26 mouse cellular contexts compared by ENCODE assay signal in the genomic region with DNA sequence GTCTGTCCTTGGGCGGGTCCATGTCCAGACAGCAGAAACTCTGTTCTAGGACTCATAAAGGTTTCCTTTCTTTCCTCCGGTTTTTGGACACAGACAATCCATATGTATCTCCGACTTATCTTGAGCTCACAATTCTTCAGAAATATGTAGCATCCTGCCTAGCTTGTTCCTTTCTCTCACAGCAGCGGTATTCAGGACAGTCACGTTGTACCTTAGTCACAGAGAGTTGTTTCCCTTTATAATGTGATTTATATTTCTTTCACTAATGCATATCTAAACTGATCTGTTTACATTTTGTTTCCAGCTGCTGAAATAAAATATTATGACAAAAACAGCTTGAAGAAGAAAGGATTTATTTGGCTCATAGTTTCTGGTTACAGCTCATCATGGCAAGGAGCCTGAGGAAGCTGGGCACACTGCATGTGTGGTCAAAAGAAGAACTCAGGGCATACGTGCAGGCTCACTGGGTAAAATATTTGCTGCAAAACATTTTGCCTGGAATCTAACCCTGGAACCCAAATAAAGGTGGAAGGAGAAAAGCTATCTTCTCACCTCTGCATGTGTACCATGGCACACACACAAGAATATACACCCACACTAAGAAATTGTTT.
DNase-seq lines count a peak whose midpoint lies in the region; ATAC-seq and TF ChIP-seq lines count a peak whose summit lies in the region.
"Had no signal": no experiment of that assay in that cellular context is flagged by ENCODE, and none has a peak within 500 bp of the region (broad histone marks: within the 10 kb centered on the region; RNA-seq: fewer than 3 reads in every experiment).

No protein-coding gene starts in this region.

- peak; percentile 55; the same call in 1 of the 2 replicates for ATAC-seq in lung, embryonic 15.5 days (ENCODE audit: borderline replicate concordance, extremely low read depth, low FRiP score, low TSS enrichment)
- no peak for ATAC-seq in stomach, embryonic 16.5 days (ENCODE audit: insufficient read depth, low FRiP score)
- no peak for ATAC-seq in stomach, postnatal 0 days (ENCODE audit: low FRiP score, low TSS enrichment)
- ATAC-seq: CD4-positive, CD25-positive, alpha-beta regulatory T cell, adult 4 months; forebrain, embryonic 13.5 days; forebrain, embryonic 16.5 days; hindbrain, postnatal 0 days; inflammation-experienced regulatory T-cells, adult 6 months had no signal

- DNase-seq in adrenal gland, postnatal 36 days = peak; percentile 4 to 5
- DNase-seq in adrenal gland, postnatal 10 days = no peak
- DNase-seq in lung, postnatal 10 days = no peak
- no peak for DNase-seq in stomach, postnatal 0 days (ENCODE audit: low spot score)
- DNase-seq: adrenal gland, adult 8-10 months; cerebellum, adult 11 months; cerebellum, adult 2 months; cerebellum, adult 9-11 months; cerebellum, postnatal 25 days; gastrocnemius, postnatal 10 days; gastrocnemius, postnatal 36 days; heart, adult 2 months; heart, postnatal 14 days; heart, postnatal 4 days had no signal

- H3K4me3 ChIP-seq in lung, embryonic 15.5 days = no peak overlapping the region
- no peak overlapping the region for H3K4me3 ChIP-seq in stomach, embryonic 16.5 days (replicated peaks; ENCODE audit: low read length)
- no peak overlapping the region for H3K4me3 ChIP-seq in stomach, postnatal 0 days (ENCODE audit: low read depth, low read length)
- H3K4me3 ChIP-seq: embryonic facial prominence, embryonic 13.5 days; forebrain, embryonic 10.5 days; forebrain, embryonic 13.5 days; heart, adult 2 months; heart, embryonic 10.5 days; heart, embryonic 13.5 days had no signal

- no peak overlapping the region for H3K9ac ChIP-seq in lung, embryonic 15.5 days
- H3K9ac ChIP-seq in stomach, embryonic 16.5 days (ENCODE audit: low read length) = no peak overlapping the region
- H3K9ac ChIP-seq in stomach, postnatal 0 days (ENCODE audit: low read length) = no peak overlapping the region
- H3K9ac ChIP-seq: embryonic facial prominence, embryonic 13.5 days; forebrain, embryonic 13.5 days; heart, embryonic 13.5 days; hindbrain, embryonic 14.5 days had no signal

- no peak for TF ChIP-seq EP300 in stomach, postnatal 0 days (optimal IDR thresholded peaks at IDR 0.05)

- H3K27ac ChIP-seq in lung, embryonic 15.5 days = peak overlapping the region; percentile 12; the same call in 1 of the 2 replicates
- H3K27ac ChIP-seq in stomach, embryonic 16.5 days (ENCODE audit: low read length) = peak overlapping the region; percentile 33; the same call in 1 of the 2 replicates
- H3K27ac ChIP-seq in stomach, postnatal 0 days (replicated peaks) = no peak overlapping the region
- H3K27ac ChIP-seq: embryonic facial prominence, embryonic 13.5 days; forebrain, embryonic 10.5 days; forebrain, embryonic 13.5 days; heart, adult 2 months; heart, embryonic 10.5 days; heart, embryonic 13.5 days; hindbrain, embryonic 14.5 days; hindbrain, postnatal 0 days had no signal

- H3K27me3 ChIP-seq in lung, embryonic 15.5 days = no peaks in the 10 kb centered on the region
- no peaks in the 10 kb centered on the region for H3K27me3 ChIP-seq in stomach, embryonic 16.5 days (ENCODE audit: control insufficient read depth, insufficient read depth, low read length)
- no peaks in the 10 kb centered on the region for H3K27me3 ChIP-seq in stomach, postnatal 0 days (ENCODE audit: control insufficient read depth, insufficient read depth, low read length)
- H3K27me3 ChIP-seq: embryonic facial prominence, embryonic 13.5 days; forebrain, embryonic 13.5 days; heart, embryonic 13.5 days had no signal

- no peaks in the 10 kb centered on the region for H3K36me3 ChIP-seq in lung, embryonic 15.5 days
- H3K36me3 ChIP-seq in stomach, embryonic 16.5 days (ENCODE audit: control insufficient read depth, insufficient read depth, low read length) = no peaks in the 10 kb centered on the region
- no peaks in the 10 kb centered on the region for H3K36me3 ChIP-seq in stomach, postnatal 0 days (ENCODE audit: control insufficient read depth, insufficient read depth, low read length)
- H3K36me3 ChIP-seq: embryonic facial prominence, embryonic 13.5 days; forebrain, embryonic 10.5 days; heart, embryonic 10.5 days; heart, embryonic 13.5 days had no signal

- TF ChIP-seq CTCF in stomach, postnatal 0 days (IDR thresholded peaks at IDR 0.05; ENCODE audit: low read depth) = no peak

- 47% methylated on average over 6 of the region's 6 CpGs for WGBS in lung, embryonic 15.5 days
- 50% methylated on average over 6 of the region's 6 CpGs for WGBS in stomach, embryonic 16.5 days
- WGBS in stomach, postnatal 0 days = 44% methylated on average over 6 of the region's 6 CpGs

- no peak overlapping the region for H3K4me2 ChIP-seq in lung, embryonic 15.5 days
- no peak overlapping the region for H3K4me2 ChIP-seq in stomach, embryonic 16.5 days (ENCODE audit: low read depth, low read length)
- H3K4me2 ChIP-seq in stomach, postnatal 0 days (replicated peaks; ENCODE audit: low read depth) = no peak overlapping the region
- H3K4me2 ChIP-seq: embryonic facial prominence, embryonic 13.5 days; forebrain, embryonic 13.5 days; heart, embryonic 13.5 days; hindbrain, embryonic 14.5 days had no signal

- no peaks in the 10 kb centered on the region for H3K9me3 ChIP-seq in lung, embryonic 15.5 days
- no peaks in the 10 kb centered on the region for H3K9me3 ChIP-seq in stomach, embryonic 16.5 days (replicated peaks; ENCODE audit: control insufficient read depth, low read length)
- H3K9me3 ChIP-seq in stomach, postnatal 0 days (ENCODE audit: control insufficient read depth, low read length) = no peaks in the 10 kb centered on the region
- H3K9me3 ChIP-seq: embryonic facial prominence, embryonic 13.5 days; forebrain, embryonic 10.5 days; forebrain, embryonic 13.5 days; heart, embryonic 10.5 days; heart, embryonic 13.5 days had no signal

- 0 out of 2 replicates have a peak, but pooled peaks cover 3% of the 10 kb centered on the region for H3K4me1 ChIP-seq in lung, embryonic 15.5 days
- H3K4me1 ChIP-seq in stomach, embryonic 16.5 days (ENCODE audit: control insufficient read depth, insufficient read depth, low read length) = no peaks in the 10 kb centered on the region
- H3K4me1 ChIP-seq in stomach, postnatal 0 days (replicated peaks; ENCODE audit: control insufficient read depth, insufficient read depth) = no peaks in the 10 kb centered on the region
- H3K4me1 ChIP-seq: embryonic facial prominence, embryonic 13.5 days; forebrain, embryonic 10.5 days; forebrain, embryonic 13.5 days; heart, embryonic 10.5 days; heart, embryonic 13.5 days had no signal

Comparison
In these comparisons a context has a peak if more than half of its experiments do, and no peak if none do; other contexts are left out.
1. DNase-seq: peak in adrenal gland, postnatal 36 days (2 of 2); none in adrenal gland, postnatal 10 days (single experiment), lung, postnatal 10 days (single experiment) and stomach, postnatal 0 days (single experiment).